Mouse (Mus musculus): ENCODE measurements around the gene Slc19a1.

The Slc19a1 gene

GRCm38 (mm10) chr10:77032591-77033322 lies 716 bp downstream of the Slc19a1 start:
- peak; percentile 89 for DNase-seq (ENCODE audit: low read depth, low spot score)

- DNase-seq (ENCODE audit: low read depth, low spot score): no peak
These were observed 1.4 kb downstream of the Slc19a1 start for GRCm38 (mm10) chr10:77033323-77034025.

- DNase-seq (ENCODE audit: low read depth, low spot score): no peak
These were observed 3.4 kb downstream of the Slc19a1 start for GRCm38 (mm10) chr10:77035487-77035886.

GRCm38 (mm10) chr10:77038579-77039174 lies 6.6 kb downstream of the Slc19a1 start:
- no peak for DNase-seq (ENCODE audit: low read depth, low spot score)

- DNase-seq (ENCODE audit: low read depth, low spot score): no peak
These were observed 16.2 kb downstream of the Slc19a1 start for GRCm38 (mm10) chr10:77048196-77048595.

GRCm38 (mm10) chr10:77048606-77049005 lies 16.6 kb downstream of the Slc19a1 start:
- no peak for DNase-seq (ENCODE audit: low read depth, low spot score)

GRCm38 (mm10) chr10:77056768-77057167 lies 24.7 kb downstream of the Slc19a1 start:
- DNase-seq (ENCODE audit: low read depth, low spot score): no peak

GRCm38 (mm10) chr10:77061426-77061825 lies 29.4 kb downstream of the Slc19a1 start:
- DNase-seq (ENCODE audit: low read depth, low spot score): no peak

GRCm38 (mm10) chr10:77062393-77063010 lies 30.5 kb downstream of the Slc19a1 start:
- DNase-seq (ENCODE audit: low read depth, low spot score): no peak

- no peak for DNase-seq (ENCODE audit: low read depth, low spot score)
These were observed 32.2 kb downstream of the Slc19a1 start for GRCm38 (mm10) chr10:77064239-77064638.

GRCm38 (mm10) chr10:77064659-77065058 lies 32.6 kb downstream of the Slc19a1 start:
- DNase-seq (ENCODE audit: low read depth, low spot score): no peak

GRCm38 (mm10) chr10:77068469-77068868 lies 36.4 kb downstream of the Slc19a1 start:
- no peak for DNase-seq (ENCODE audit: low read depth, low spot score)

- peak; percentile 50 for DNase-seq (ENCODE audit: low read depth, low spot score)
These were observed 38.0 kb downstream of the Slc19a1 start for GRCm38 (mm10) chr10:77070072-77070471.

- no peak for DNase-seq (ENCODE audit: low read depth, low spot score)
These were observed 42.4 kb downstream of the Slc19a1 start for GRCm38 (mm10) chr10:77074276-77074974.

- no peak for DNase-seq (ENCODE audit: low read depth, low spot score)
These were observed 46.4 kb downstream of the Slc19a1 start for GRCm38 (mm10) chr10:77078456-77078855.

- DNase-seq (ENCODE audit: low read depth, low spot score): no peak
These were observed 46.9 kb downstream of the Slc19a1 start for GRCm38 (mm10) chr10:77078961-77079360.

- peak; percentile 54 for DNase-seq (ENCODE audit: low read depth, low spot score)
These were observed 50.4 kb downstream of the Slc19a1 start for GRCm38 (mm10) chr10:77082453-77082852.

GRCm38 (mm10) chr10:77082921-77083320 lies 50.9 kb downstream of the Slc19a1 start:
- no peak for DNase-seq (ENCODE audit: low read depth, low spot score)

GRCm38 (mm10) chr10:77084568-77084967 lies 52.5 kb downstream of the Slc19a1 start:
- no peak for DNase-seq (ENCODE audit: low read depth, low spot score)

GRCm38 (mm10) chr10:77089336-77089735 lies 57.3 kb downstream of the Slc19a1 start:
- no peak for DNase-seq (ENCODE audit: low read depth, low spot score)

GRCm38 (mm10) chr10:77090063-77090462 lies 58.0 kb downstream of the Slc19a1 start:
- no peak for DNase-seq (ENCODE audit: low read depth, low spot score)
